Mouse (Mus musculus): ENCODE results near the gene Glra4. TPM values are rescaled to one million over a fixed set of nuclear protein-coding genes. Genes with fewer than 3 reads are reported as not detected.
"Not testable (repeated sequence)": the region's sequence is repeated elsewhere in the genome, so short reads cannot be mapped to it uniquely, and the experiment has no call there.

Glra4 gene
- total RNA-seq, 2 experiments from 2014 or later, result not detected

- ATAC-seq (replicated peaks; ENCODE audit: poor library complexity), result no peak
Observed at GRCm38 (mm10) chrX:136732016-136732415, 47.9 kb downstream of the Glra4 start.

- ATAC-seq (replicated peaks; ENCODE audit: poor library complexity), result not testable (repeated sequence)
Observed at GRCm38 (mm10) chrX:136714742-136715474, 65.0 kb downstream of the Glra4 start.

GRCm38 (mm10) chrX:136708782-136709181 lies 71.2 kb downstream of the Glra4 start:
- ATAC-seq (replicated peaks; ENCODE audit: poor library complexity), result no peak

- peak; percentile 78 for ATAC-seq (replicated peaks; ENCODE audit: poor library complexity)
Observed at GRCm38 (mm10) chrX:136708168-136708681, 71.7 kb downstream of the Glra4 start.

Other genes starting within 250 kb of the Glra4 start
- gene Kir3dl2, start 236.1 kb downstream of the Glra4 start, total RNA-seq (2015), result not detected in 2 replicates
- not detected in 2 replicates for gene Kir3dl2, start 236.1 kb downstream of the Glra4 start, total RNA-seq (2017)
- gene Tceal3, start 189.3 kb downstream of the Glra4 start, total RNA-seq (2015), result 1.4 TPM in 1 of 2 replicates, not detected in the other
- gene Tceal3, start 189.3 kb downstream of the Glra4 start, total RNA-seq (2017), result 5.2 TPM in 1 of 2 replicates, not detected in the other
- 0.83 and 1.3 TPM in 2 replicates for gene Tceal1, start 72.2 kb downstream of the Glra4 start, total RNA-seq (2015)
- 0.33 and 0.88 TPM in 2 replicates for gene Tceal1, start 72.2 kb downstream of the Glra4 start, total RNA-seq (2017)
- 250 and 251 TPM in 2 replicates for gene Morf4l2, start 36.5 kb downstream of the Glra4 start, total RNA-seq (2015)
- gene Morf4l2, start 36.5 kb downstream of the Glra4 start, total RNA-seq (2017), result 707 and 925 TPM in 2 replicates
- 2.4 and 3.9 TPM in 2 replicates for gene Plp1, start 42.5 kb upstream of the Glra4 start, total RNA-seq (2015)
- gene Plp1, start 42.5 kb upstream of the Glra4 start, total RNA-seq (2017), result 0.71 and 1.0 TPM in 2 replicates
- gene Rab9b, start 88.6 kb upstream of the Glra4 start, total RNA-seq (2015), result not detected in 2 replicates
- gene Rab9b, start 88.6 kb upstream of the Glra4 start, total RNA-seq (2017), result not detected in 2 replicates
- not detected in 2 replicates for gene H2bfm, start 147.2 kb upstream of the Glra4 start, total RNA-seq (2015)
- not detected in 2 replicates for gene H2bfm, start 147.2 kb upstream of the Glra4 start, total RNA-seq (2017)
- 22.4 and 28.2 TPM in 2 replicates for gene Tmsb15b2, start 195.4 kb upstream of the Glra4 start, total RNA-seq (2015)
- not detected in 2 replicates for gene Tmsb15b2, start 195.4 kb upstream of the Glra4 start, total RNA-seq (2017)
- gene Tmsb15l, start 196.7 kb upstream of the Glra4 start, total RNA-seq (2015), result 5.6 and 6.3 TPM in 2 replicates
- 24.7 TPM in 2 replicates for gene Tmsb15l, start 196.7 kb upstream of the Glra4 start, total RNA-seq (2017)
- 5.8 and 8.2 TPM in 2 replicates for gene Tmsb15b1, start 196.7 kb upstream of the Glra4 start, total RNA-seq (2015)
- gene Tmsb15b1, start 196.7 kb upstream of the Glra4 start, total RNA-seq (2017), result 11.0 and 13.1 TPM in 2 replicates
- gene Zcchc18, start 213.0 kb upstream of the Glra4 start, total RNA-seq (2015), result not detected in 2 replicates
- 0.14 and 0.25 TPM in 2 replicates for gene Zcchc18, start 213.0 kb upstream of the Glra4 start, total RNA-seq (2017)

Data from megakaryocyte progenitor cell, adult 5-6 weeks (primary cell).